Mouse (Mus musculus) hindbrain, embryonic 15.5 days (tissue): ENCODE data around the gene Dpysl4. TPM values are rescaled to one million over a fixed set of nuclear protein-coding genes. Genes with fewer than 3 reads are reported as not detected.

Experiments
- ATAC-seq: fragments of 200-750 bp; cut with Nextera tagmentation; 2 replicates; pipeline ENCODE4 v1.8.0; 2017; ENCODE audit warnings: low read depth, moderate number of reproducible peaks, moderate TSS enrichment; ENCODE audit not compliant: low FRiP score
- H3K27ac ChIP-seq: fragments of 300-500 bp; sonication (generic); replicated peaks from 2 replicates; pipeline ENCODE4 v1.5.1; 2015; ENCODE audit warnings: mild to moderate bottlenecking, inconsistent platforms
- H3K27me3 ChIP-seq: fragments of 300-500 bp; sonication (generic); 2 replicates; pipeline ENCODE4 v1.6.1; 2015; ENCODE audit warnings: control low read depth, inconsistent platforms
- H3K36me3 ChIP-seq: fragments of 300-500 bp; sonication (generic); 2 replicates; pipeline ENCODE4 v1.6.1; 2015; ENCODE audit warnings: control low read depth, inconsistent platforms
- H3K4me1 ChIP-seq: fragments of 300-500 bp; sonication (generic); replicated peaks from 2 replicates; pipeline ENCODE4 v1.6.1; 2015; ENCODE audit warnings: control low read depth, inconsistent platforms
- H3K4me2 ChIP-seq: fragments of 300-500 bp; sonication (generic); 2 replicates; pipeline ENCODE4 v1.6.1; 2015; ENCODE audit warnings: moderate library complexity, mild to moderate bottlenecking, inconsistent platforms
- H3K4me3 ChIP-seq: fragments of 300-500 bp; sonication (generic); 2 replicates; pipeline ENCODE4 v1.5.1; 2015; ENCODE audit warnings: mild to moderate bottlenecking, inconsistent platforms
- H3K9ac ChIP-seq: fragments of 300-500 bp; sonication (generic); 2 replicates; pipeline ENCODE4 v1.6.1; 2015; ENCODE audit warnings: inconsistent platforms
- H3K9me3 ChIP-seq: fragments of 300-500 bp; sonication (generic); 2 replicates; pipeline ENCODE4 v1.6.1; 2016; ENCODE audit warnings: control low read depth, inconsistent platforms
- WGBS: fragments of 180-500 bp; shearing (Covaris S2); methylation state at CpG from one replicate; pipeline ENCODE4 v1.1.7; 2015; 5-methylcytosine and 5-hydroxymethylcytosine counted together
- polyA plus RNA-seq: library from polyadenylated mRNA; unstranded; fragments of >200 nt; fragmentation: Nextera tagmentation; extraction: Ambion mirVana; gene quantifications from 2 replicates; pipeline ENCODE4 v1.2.1, GENCODE M21; 2015

The Dpysl4 gene
- polyA plus RNA-seq, 1 experiment from 2014 or later = 192 TPM

- H3K4me3 ChIP-seq = no peak overlapping the region
- 67% methylated on average over 8 of the region's 8 CpGs for WGBS
These were observed 45.7 kb downstream of the Dpysl4 start for GRCm38 (mm10) chr7:139131538-139131937.

GRCm38 (mm10) chr7:139133446-139133845 is 47.6 kb downstream of the Dpysl4 start:
- H3K9ac ChIP-seq = no peak overlapping the region
- H3K4me1 ChIP-seq = peaks cover 32% of the 10 kb centered on the region
- H3K36me3 ChIP-seq = no peaks in the 10 kb centered on the region
- no peak overlapping the region for H3K4me3 ChIP-seq
- no peaks in the 10 kb centered on the region for H3K9me3 ChIP-seq
- WGBS = 51% methylated on average over 3 of the region's 3 CpGs
- no peak for ATAC-seq
- no peaks in the 10 kb centered on the region for H3K27me3 ChIP-seq
- no peak overlapping the region for H3K27ac ChIP-seq
- H3K4me2 ChIP-seq = no peak overlapping the region

More at GRCm38 (mm10) chr7:139131538-139131937, 45.7 kb downstream of the Dpysl4 start:
- no peak overlapping the region for H3K9ac ChIP-seq
- no peak for ATAC-seq
- no peak overlapping the region for H3K4me2 ChIP-seq
- H3K27ac ChIP-seq = no peak overlapping the region
- no peaks in the 10 kb centered on the region for H3K36me3 ChIP-seq
- peaks cover 25% of the 10 kb centered on the region for H3K4me1 ChIP-seq
- no peaks in the 10 kb centered on the region for H3K9me3 ChIP-seq
- H3K27me3 ChIP-seq = no peaks in the 10 kb centered on the region

- no peaks in the 10 kb centered on the region for H3K27me3 ChIP-seq
- no peak overlapping the region for H3K27ac ChIP-seq
- H3K4me2 ChIP-seq = no peak overlapping the region
- 75% methylated on average over 5 of the region's 5 CpGs for WGBS
- no peaks in the 10 kb centered on the region for H3K9me3 ChIP-seq
- ATAC-seq = no peak
- H3K4me1 ChIP-seq = peaks cover 38% of the 10 kb centered on the region
- no peaks in the 10 kb centered on the region for H3K36me3 ChIP-seq
- H3K9ac ChIP-seq = no peak overlapping the region
- no peak overlapping the region for H3K4me3 ChIP-seq
These were observed 49.4 kb downstream of the Dpysl4 start for GRCm38 (mm10) chr7:139135236-139135635.

DNA sequence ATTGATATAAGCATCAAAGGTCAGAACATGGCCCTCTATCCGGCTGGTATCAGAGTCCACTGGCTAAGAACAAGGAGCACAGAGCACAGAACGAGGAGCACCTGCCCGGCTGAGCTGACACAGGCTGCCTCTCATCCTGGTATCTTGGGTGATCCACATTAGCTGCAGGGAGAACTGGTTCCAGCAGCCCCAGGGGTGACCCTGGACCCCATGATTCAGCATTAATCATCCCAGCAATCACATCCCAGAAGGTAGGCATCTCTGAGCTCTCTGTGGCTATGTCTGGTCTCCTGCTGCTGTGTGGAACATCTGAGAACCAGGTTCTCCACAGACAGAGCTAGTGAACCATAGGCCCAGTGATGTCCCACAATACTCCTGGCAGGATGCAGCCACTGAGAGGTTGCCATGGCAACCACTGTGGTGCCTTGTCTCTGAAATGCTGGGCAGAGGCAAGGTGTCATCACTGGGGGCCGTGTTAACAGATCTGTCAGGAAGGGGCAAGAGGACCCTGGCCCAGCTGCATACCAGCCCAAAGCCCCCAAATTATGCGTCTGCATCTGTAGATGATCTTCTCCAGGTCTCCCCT is 51.2 kb downstream of the Dpysl4 start:
- 64% methylated on average over 5 of the region's 5 CpGs for WGBS
- H3K27ac ChIP-seq = peak overlapping the region; percentile 39; the same call in 1 of the 2 replicates
- H3K9ac ChIP-seq = no peak overlapping the region
- no peak overlapping the region for H3K4me2 ChIP-seq
- no peaks in the 10 kb centered on the region for H3K9me3 ChIP-seq
- H3K36me3 ChIP-seq = no peaks in the 10 kb centered on the region
- no peaks in the 10 kb centered on the region for H3K27me3 ChIP-seq
- H3K4me1 ChIP-seq = peaks cover 30% of the 10 kb centered on the region
- ATAC-seq = peak; percentile 57
- H3K4me3 ChIP-seq = no peak overlapping the region

DNA sequence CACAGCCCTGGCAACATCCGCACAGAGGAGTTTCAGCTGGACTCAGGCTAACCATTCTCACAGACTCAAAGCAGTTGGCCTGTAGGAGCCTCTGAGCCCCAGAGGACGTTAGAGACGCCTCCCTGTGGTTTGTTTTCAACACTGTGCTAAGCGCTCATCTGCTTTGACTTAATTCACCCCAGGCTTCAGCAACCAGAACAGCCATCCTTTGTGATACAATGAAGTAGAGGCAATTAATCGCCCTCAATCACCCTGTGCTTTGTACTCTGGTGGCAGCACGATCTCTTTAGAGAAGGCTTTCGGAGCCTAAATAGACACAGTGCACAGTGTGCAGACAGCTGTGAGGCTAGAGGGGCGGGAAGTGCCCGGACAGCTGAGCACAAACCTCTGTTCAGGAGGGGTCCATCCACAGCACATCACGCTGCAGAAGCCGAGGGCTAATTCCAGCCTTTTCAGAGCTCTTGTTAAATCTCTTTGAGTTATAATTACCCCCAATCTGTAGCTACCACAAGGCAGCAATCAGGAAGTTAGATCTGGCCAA is 54.2 kb downstream of the Dpysl4 start:
- peak overlapping the region; percentile 18 for H3K27ac ChIP-seq
- no peak overlapping the region for H3K4me3 ChIP-seq
- peaks cover 30% of the 10 kb centered on the region for H3K4me1 ChIP-seq
- ATAC-seq = peak; percentile 55; the same call in 1 of the 2 replicates
- H3K27me3 ChIP-seq = no peaks in the 10 kb centered on the region
- H3K9ac ChIP-seq = no peak overlapping the region
- no peaks in the 10 kb centered on the region for H3K36me3 ChIP-seq
- H3K9me3 ChIP-seq = no peaks in the 10 kb centered on the region
- no peak overlapping the region for H3K4me2 ChIP-seq
- WGBS = 6% methylated on average over 11 of the region's 11 CpGs

GRCm38 (mm10) chr7:139143785-139144184 is 58.0 kb downstream of the Dpysl4 start:
- no peak overlapping the region for H3K4me2 ChIP-seq
- ATAC-seq = no peak
- no peak overlapping the region for H3K4me3 ChIP-seq
- H3K9ac ChIP-seq = no peak overlapping the region
- WGBS = 68% methylated on average over 1 of the region's 1 CpGs
- H3K27me3 ChIP-seq = no peaks in the 10 kb centered on the region
- no peaks in the 10 kb centered on the region for H3K36me3 ChIP-seq
- no peaks in the 10 kb centered on the region for H3K9me3 ChIP-seq
- peaks cover 24% of the 10 kb centered on the region for H3K4me1 ChIP-seq
- no peak overlapping the region for H3K27ac ChIP-seq

GRCm38 (mm10) chr7:139145891-139146290 is 60.1 kb downstream of the Dpysl4 start:
- 18% methylated on average over 7 of the region's 7 CpGs for WGBS
- ATAC-seq = no peak
- H3K4me2 ChIP-seq = no peak overlapping the region
- peaks cover 28% of the 10 kb centered on the region for H3K4me1 ChIP-seq
- no peak overlapping the region for H3K27ac ChIP-seq
- no peaks in the 10 kb centered on the region for H3K36me3 ChIP-seq
- no peaks in the 10 kb centered on the region for H3K27me3 ChIP-seq
- H3K9ac ChIP-seq = no peak overlapping the region
- no peak overlapping the region for H3K4me3 ChIP-seq
- H3K9me3 ChIP-seq = no peaks in the 10 kb centered on the region

GRCm38 (mm10) chr7:139147360-139147759 is 61.6 kb downstream of the Dpysl4 start:
- ATAC-seq = no peak
- Histone ChIP-seq H3K9ac (no peak overlapping the region), H3K27ac (no peak overlapping the region)

GRCm38 (mm10) chr7:139149373-139149772 is 63.6 kb downstream of the Dpysl4 start:
- no peak for ATAC-seq

More at GRCm38 (mm10) chr7:139147360-139147759, 61.6 kb downstream of the Dpysl4 start:
- Histone ChIP-seq H3K9me3 (no peaks in the 10 kb centered on the region), H3K27me3 (no peaks in the 10 kb centered on the region), H3K4me2 (no peak overlapping the region), H3K4me1 (peaks cover 35% of the 10 kb centered on the region), H3K4me3 (no peak overlapping the region), H3K36me3 (no peaks in the 10 kb centered on the region)
- 41% methylated on average over 4 of the region's 4 CpGs for WGBS

DNA sequence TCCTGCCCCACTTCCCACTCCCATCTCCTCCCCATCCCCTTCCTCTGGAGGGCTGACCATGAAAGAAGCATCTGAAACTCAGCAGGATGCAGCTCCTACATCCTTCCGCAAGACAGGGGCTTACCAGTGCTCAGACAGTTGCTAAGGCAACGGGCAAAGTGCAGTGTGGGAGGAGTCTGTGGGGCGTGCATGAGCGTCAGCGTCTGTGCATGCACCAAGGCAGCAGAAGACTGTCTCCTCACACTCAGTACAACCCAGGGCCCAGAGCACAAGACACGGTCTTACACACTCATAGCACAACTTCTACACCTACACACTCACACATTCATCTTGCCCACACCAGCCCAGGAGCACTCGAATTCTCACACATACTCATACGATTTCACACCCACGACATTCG is 65.3 kb downstream of the Dpysl4 start:
- Histone ChIP-seq H3K4me3 (no peak overlapping the region), H3K4me1 (peaks cover 35% of the 10 kb centered on the region), H3K9me3 (no peaks in the 10 kb centered on the region), H3K9ac (no peak overlapping the region), H3K27ac (peak overlapping the region; percentile 64), H3K27me3 (no peaks in the 10 kb centered on the region), H3K4me2 (peak overlapping the region; percentile 31), H3K36me3 (no peaks in the 10 kb centered on the region)
- ATAC-seq = peak; percentile 93
- 29% methylated on average over 10 of the region's 10 CpGs for WGBS

More at GRCm38 (mm10) chr7:139149373-139149772, 63.6 kb downstream of the Dpysl4 start:
- Histone ChIP-seq H3K27ac (no peak overlapping the region), H3K4me1 (peaks cover 35% of the 10 kb centered on the region), H3K4me3 (no peak overlapping the region), H3K4me2 (no peak overlapping the region), H3K9me3 (no peaks in the 10 kb centered on the region), H3K9ac (no peak overlapping the region), H3K36me3 (no peaks in the 10 kb centered on the region), H3K27me3 (no peaks in the 10 kb centered on the region)
- 41% methylated on average over 7 of the region's 7 CpGs for WGBS
